Mouse (Mus musculus) brain, embryonic 14.5 days (tissue): ENCODE measurements at regions not wholly inside any gene's neighbourhood (a gene's known extent, or its start where the extent isn't known, plus 50 kb on each side); places are given as distances from the start of the nearest gene placed in this dataset.

Experiments
- CTCF ChIP-seq: fragments of 200-500 bp; IDR thresholded peaks from 2 replicates; pipeline ENCODE4 v1.5.1; 2012; ENCODE audit warnings: inconsistent platforms, mild to moderate bottlenecking, moderate library complexity, borderline replicate concordance; ENCODE audit not compliant: insufficient read depth, insufficient read length; ENCODE audit errors: extremely low read depth
- POLR2A ChIP-seq: fragments of 200-500 bp; IDR thresholded peaks from 2 replicates; pipeline ENCODE4 v1.6.1; 2012; ENCODE audit warnings: mild to moderate bottlenecking, inconsistent platforms, borderline replicate concordance; ENCODE audit not compliant: poor library complexity, insufficient read depth, insufficient read length, severe bottlenecking; ENCODE audit errors: extremely low read depth

GRCm38 (mm10) chr1:89015385-89015784 is 54.8 kb upstream of the Sh3bp4 start:
- TF ChIP-seq POLR2A = no peak
- TF ChIP-seq CTCF = no peak
